Mouse (Mus musculus): ENCODE measurements around the gene Dnajc28.

Dnajc28 gene

DNA sequence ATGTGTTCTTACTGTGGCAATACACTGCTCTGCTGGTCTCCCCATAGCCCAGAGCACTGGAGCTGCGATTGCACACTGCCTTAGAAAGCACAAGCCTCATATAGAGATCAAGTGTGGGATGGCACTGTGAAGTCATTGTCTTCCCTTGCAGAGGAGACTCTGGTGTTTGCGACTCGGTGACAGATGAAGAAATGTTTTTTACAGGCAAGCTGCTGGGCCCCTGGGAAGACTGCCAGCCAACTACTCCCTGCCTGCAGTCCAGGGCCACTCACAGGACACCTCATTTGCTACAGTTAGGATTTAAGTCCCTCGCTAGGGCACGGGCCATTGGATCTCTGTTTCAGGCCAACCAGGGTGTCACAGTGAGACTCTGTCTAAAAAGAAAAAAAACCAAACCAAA, 13.6 kb upstream of the Dnajc28 start:
- no peak for DNase-seq (ENCODE audit: low read depth, low spot score)

DNA sequence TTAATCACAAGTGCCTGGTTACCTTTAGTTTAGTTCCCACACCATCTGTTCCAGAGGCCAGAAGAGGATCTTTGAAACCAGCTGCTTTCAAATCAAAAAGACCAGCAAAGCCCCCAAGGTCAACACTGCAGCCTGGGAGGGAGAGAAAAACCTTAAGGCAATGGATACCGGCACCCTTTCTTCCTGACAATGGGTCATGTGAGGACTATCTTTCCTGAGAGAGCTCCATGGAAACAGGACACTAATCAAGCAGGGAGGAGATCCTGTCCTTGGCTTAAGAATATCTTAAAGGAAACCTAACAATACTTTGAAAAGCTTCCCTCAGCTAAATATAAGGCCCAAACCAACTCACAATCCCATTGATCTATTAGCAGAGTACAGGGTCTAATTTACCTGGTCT, 11.8 kb upstream of the Dnajc28 start:
- DNase-seq (ENCODE audit: low read depth, low spot score): no peak

DNA sequence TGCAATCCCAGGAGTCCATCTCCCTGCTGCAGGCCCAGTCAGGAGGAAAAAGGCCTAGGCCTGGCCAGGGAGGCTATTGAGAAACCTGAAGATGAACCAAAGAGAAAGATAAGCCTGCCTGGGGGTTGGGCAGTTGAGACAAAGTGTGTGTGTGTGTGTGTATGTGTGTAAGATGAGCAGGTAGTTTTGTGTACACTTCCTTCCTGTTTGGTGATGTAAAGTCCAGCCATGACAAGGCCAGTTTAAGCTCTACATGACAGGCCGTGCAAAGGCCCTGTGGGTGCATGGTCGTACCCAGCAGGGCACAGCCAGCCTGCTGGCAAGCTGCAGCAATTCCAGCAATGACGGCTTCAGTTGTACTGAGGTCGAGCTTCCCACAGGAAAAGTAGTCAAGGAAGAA, 10.9 kb upstream of the Dnajc28 start:
- DNase-seq (ENCODE audit: low read depth, low spot score): no peak

GRCm38 (mm10) chr16:91628673-91629072, 9.8 kb upstream of the Dnajc28 start:
- DNase-seq (ENCODE audit: low read depth, low spot score): no peak

- no peak for DNase-seq (ENCODE audit: low read depth, low spot score)
Observed at GRCm38 (mm10) chr16:91627831-91628230, 9.0 kb upstream of the Dnajc28 start.

DNA sequence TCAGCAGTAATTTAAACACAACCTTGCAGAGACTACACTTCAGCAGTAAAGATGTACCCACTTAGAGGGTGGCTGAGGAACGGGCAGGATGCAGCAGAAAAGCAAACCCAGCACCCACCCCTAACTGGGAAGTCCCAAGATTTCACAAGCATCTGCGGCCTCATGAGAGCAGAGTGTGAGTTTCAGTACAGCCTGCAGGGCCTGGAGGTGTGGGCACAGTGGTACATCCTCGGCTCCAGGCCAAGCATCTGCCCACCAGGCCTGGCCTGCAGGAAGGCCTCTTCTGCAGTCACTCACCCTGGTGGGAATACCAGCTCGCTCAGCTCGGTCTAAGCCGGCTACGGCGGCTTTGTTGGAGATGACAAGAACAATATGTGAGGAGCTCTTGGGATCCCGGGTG, 4.2 kb upstream of the Dnajc28 start:
- no peak for DNase-seq (ENCODE audit: low read depth, low spot score)

GRCm38 (mm10) chr16:91620991-91621390, 2.2 kb upstream of the Dnajc28 start:
- no peak for DNase-seq (ENCODE audit: low read depth, low spot score)

GRCm38 (mm10) chr16:91620185-91620584, 1.4 kb upstream of the Dnajc28 start:
- DNase-seq (ENCODE audit: low read depth, low spot score): no peak

DNA sequence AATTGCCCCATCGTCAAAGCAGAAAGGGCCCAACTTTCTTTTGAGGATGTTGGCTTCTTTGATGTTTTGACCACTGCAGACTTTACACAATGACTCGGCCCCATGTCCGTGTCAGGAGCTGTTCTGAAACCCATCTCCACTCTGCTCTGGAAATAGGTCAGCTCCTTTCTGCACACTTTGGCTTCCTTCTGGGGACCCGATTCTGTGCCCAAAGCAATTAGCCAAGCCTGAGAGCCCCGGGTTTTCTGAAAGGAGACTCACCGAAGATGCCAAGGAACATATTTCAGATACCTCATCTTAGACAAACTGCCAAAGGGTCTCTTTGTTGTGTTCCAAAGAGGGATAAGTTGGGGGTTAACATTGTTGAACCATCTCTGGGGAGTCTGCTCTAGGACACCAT, 4.3 kb downstream of the Dnajc28 start:
- DNase-seq (ENCODE audit: low read depth, low spot score): no peak

DNA sequence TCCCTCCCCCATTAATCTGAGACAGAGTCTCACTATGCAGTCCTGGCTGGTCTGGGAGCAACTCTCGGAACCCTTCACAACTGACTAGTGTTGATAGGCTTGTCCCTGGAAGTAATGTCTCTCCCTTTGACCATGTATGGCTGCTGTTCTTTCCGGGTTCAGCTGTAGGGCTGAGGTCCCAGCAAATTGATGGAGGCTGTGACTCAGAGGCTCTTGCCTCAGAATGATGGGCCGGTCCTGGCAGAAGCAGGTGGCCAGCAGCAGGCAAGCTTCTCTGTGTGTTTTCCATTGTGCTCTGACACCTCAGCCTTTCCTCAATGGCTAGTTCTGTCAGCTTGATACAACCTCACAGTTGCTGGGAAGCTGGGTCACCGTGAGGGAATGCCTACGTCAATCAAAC, 6.3 kb downstream of the Dnajc28 start:
- DNase-seq (ENCODE audit: low read depth, low spot score): no peak

- no peak for DNase-seq (ENCODE audit: low read depth, low spot score)
Observed at GRCm38 (mm10) chr16:91611248-91611647, 7.6 kb downstream of the Dnajc28 start.

- no peak for DNase-seq (ENCODE audit: low read depth, low spot score)
Observed at GRCm38 (mm10) chr16:91609501-91610245, 9.2 kb downstream of the Dnajc28 start.

GRCm38 (mm10) chr16:91606958-91607357, 11.9 kb downstream of the Dnajc28 start:
- DNase-seq (ENCODE audit: low read depth, low spot score): no peak

GRCm38 (mm10) chr16:91605156-91605555, 13.7 kb downstream of the Dnajc28 start:
- DNase-seq (ENCODE audit: low read depth, low spot score): no peak

DNA sequence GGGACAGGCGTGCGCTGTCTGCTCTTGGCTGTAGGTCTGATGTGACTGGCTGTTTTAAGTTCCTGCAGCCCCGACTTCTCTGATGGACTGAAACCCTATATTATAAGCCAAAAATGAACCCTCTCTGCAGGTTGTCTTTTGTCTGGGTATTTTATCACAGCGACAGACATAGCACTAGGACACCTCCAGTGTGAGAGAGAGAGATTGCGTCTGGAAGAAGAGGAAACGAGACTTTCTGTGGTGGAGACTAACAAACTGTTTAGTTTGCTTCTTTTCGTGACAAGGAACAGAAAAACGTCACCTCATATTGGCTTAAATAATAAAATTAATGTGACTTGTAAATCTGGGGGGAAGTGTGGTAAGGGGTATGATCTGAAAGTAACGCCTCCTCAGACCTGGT, 17.1 kb downstream of the Dnajc28 start:
- DNase-seq (ENCODE audit: low read depth, low spot score): no peak

DNA sequence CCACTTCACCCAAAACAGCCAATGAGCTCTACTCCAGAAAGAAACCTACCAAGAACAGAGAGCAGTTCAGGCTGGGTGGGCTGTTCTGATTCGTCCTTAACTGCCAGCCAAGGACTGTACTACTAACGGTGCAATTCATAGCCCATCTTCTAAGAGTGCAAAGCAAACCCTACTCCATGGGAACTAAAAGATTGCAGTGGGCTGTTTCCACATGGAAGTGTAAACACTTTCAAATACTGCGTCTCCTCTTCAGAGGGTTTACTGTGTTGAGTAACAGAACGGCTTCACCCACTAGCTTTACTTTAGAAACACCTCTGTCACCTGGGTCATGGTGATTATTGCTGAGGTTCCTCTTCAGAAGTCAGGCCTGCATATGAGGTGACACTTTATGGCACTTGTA, 17.7 kb downstream of the Dnajc28 start:
- DNase-seq (ENCODE audit: low read depth, low spot score): no peak

DNA sequence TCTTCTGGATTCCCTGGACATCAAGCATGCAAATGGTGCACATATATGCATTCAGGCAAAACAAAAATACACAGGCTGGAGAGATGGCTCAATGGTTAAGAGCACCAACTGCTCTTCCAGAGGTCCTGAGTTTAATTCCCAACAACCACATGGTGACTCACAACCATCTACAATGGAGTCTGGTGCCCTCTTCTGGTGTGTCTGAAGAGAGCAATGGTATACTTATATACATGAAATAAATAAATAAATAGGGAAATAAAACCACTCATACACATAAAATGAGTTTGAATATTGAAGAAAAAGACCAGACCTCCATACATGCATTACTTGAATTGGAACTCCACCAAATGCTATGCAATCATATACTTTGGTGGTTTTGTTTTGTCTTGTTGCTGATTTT, 19.6 kb downstream of the Dnajc28 start:
- no peak for DNase-seq (ENCODE audit: low read depth, low spot score)

- peak; percentile 94 for DNase-seq (ENCODE audit: low read depth, low spot score)
Observed at GRCm38 (mm10) chr16:91597672-91598010, 21.2 kb downstream of the Dnajc28 start, which contains the start of gene Tmem50b. TSS of gene Tmem50b (minus strand) at chr16:91597800.

DNA sequence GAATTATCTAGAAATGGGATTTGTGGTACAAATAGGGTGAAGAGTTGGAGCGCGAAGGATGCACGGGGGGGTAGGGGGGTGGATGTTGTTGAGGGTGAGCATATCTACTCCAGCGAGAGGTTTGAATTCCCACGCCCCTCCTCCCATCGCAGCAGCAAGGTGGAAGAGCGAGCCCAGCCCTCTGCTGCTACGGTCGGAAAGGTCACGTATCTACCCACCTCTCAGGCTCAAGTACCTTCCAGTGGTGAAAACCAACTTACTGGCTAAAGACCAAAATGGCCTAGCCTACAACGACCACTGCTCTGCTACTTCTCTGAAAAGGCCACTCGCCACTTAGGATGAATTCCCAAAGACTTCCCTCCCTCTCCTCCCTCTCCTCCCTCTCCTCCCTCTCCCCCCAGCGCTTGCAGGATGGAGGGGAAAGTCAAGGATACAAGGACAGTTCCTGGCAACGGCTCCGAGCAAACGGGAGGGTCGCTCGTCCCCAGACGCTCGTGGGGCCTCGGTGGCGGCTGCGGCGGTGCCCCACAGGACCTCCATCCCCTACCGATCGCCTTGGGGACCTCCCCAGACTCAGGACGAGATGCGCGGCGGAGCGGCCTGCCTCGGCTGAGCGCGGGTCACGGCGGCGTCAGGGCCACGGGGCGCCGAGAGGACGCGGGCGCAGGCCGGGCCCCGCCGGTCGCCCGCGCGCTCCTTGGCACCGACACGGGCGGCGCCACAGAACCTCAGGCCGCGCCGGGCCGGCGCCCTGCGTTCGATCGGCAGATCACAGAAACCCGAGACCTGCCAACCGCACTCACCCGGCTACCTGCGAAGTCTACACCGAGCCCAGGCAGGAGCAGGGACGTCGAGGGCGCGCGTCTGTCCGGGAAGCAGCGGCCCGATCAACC, 21.8 kb downstream of the Dnajc28 start:
- DNase-seq (ENCODE audit: low read depth, low spot score): no peak

GRCm38 (mm10) chr16:91596397-91596778, 22.4 kb downstream of the Dnajc28 start:
- DNase-seq (ENCODE audit: low read depth, low spot score): no peak

- no peak for DNase-seq (ENCODE audit: low read depth, low spot score)
Observed at GRCm38 (mm10) chr16:91595076-91595475, 23.8 kb downstream of the Dnajc28 start.

- no peak for DNase-seq (ENCODE audit: low read depth, low spot score)
Observed at GRCm38 (mm10) chr16:91593262-91593661, 25.6 kb downstream of the Dnajc28 start.

- no peak for DNase-seq (ENCODE audit: low read depth, low spot score)
Observed at GRCm38 (mm10) chr16:91592162-91592561, 26.7 kb downstream of the Dnajc28 start.
